Mouse (Mus musculus) neural tube, embryonic 15.5 days (tissue): ENCODE results near the gene Tmtc1. TPM values are rescaled to one million over a fixed set of nuclear protein-coding genes. Genes with fewer than 3 reads are reported as not detected.

Experiments
- ATAC-seq: fragments of 200-750 bp; cut with Nextera tagmentation; 2 replicates; pipeline ENCODE4 v1.8.0; 2017; ENCODE audit warnings: mild to moderate bottlenecking, moderate TSS enrichment, moderate library complexity; ENCODE audit not compliant: low FRiP score
- H3K27ac ChIP-seq: fragments of 300-500 bp; sonication (generic); replicated peaks from 2 replicates; pipeline ENCODE4 v1.5.1; 2015; ENCODE audit warnings: mild to moderate bottlenecking, inconsistent platforms
- H3K27me3 ChIP-seq: fragments of 300-500 bp; sonication (generic); replicated peaks from 2 replicates; pipeline ENCODE4 v1.6.1; 2015; ENCODE audit warnings: inconsistent platforms
- H3K36me3 ChIP-seq: fragments of 300-500 bp; sonication (generic); 2 replicates; pipeline ENCODE4 v1.6.1; 2015; ENCODE audit warnings: inconsistent platforms
- H3K4me1 ChIP-seq: fragments of 300-500 bp; sonication (generic); 2 replicates; pipeline ENCODE4 v1.6.1; 2015; ENCODE audit warnings: inconsistent platforms
- H3K4me2 ChIP-seq: fragments of 300-500 bp; sonication (generic); 2 replicates; pipeline ENCODE4 v1.6.1; 2015; ENCODE audit warnings: inconsistent platforms, mild to moderate bottlenecking, moderate library complexity
- H3K4me3 ChIP-seq: fragments of 300-500 bp; sonication (generic); replicated peaks from 2 replicates; pipeline ENCODE4 v1.5.1; 2015; ENCODE audit warnings: mild to moderate bottlenecking, inconsistent platforms
- H3K9ac ChIP-seq: fragments of 300-500 bp; sonication (generic); replicated peaks from 2 replicates; pipeline ENCODE4 v1.6.1; 2015; ENCODE audit warnings: mild to moderate bottlenecking, inconsistent platforms
- H3K9me3 ChIP-seq: fragments of 300-500 bp; sonication (generic); replicated peaks from 2 replicates; pipeline ENCODE4 v1.6.1; 2016; ENCODE audit warnings: inconsistent platforms
- WGBS: fragments of 180-500 bp; shearing (Covaris S2); methylation state at CpG from one replicate; pipeline ENCODE4 v1.1.7; 2015; ENCODE audit warnings: mixed read lengths; 5-methylcytosine and 5-hydroxymethylcytosine counted together
- polyA plus RNA-seq: library from polyadenylated mRNA; unstranded; fragments of >200 nt; fragmentation: Nextera tagmentation; extraction: Ambion mirVana; gene quantifications from 2 replicates; pipeline ENCODE4 v1.2.1, GENCODE M21; 2015

The Tmtc1 gene
- polyA plus RNA-seq, 1 experiment from 2014 or later: 3.8 TPM

- H3K9ac ChIP-seq: no peak overlapping the region
- H3K27me3 ChIP-seq: no peaks in the 10 kb centered on the region
- H3K4me2 ChIP-seq: no peak overlapping the region
- no peaks in the 10 kb centered on the region for H3K4me1 ChIP-seq
- no peaks in the 10 kb centered on the region for H3K9me3 ChIP-seq
- 70% methylated on average over 3 of the region's 3 CpGs for WGBS
- no peak overlapping the region for H3K27ac ChIP-seq
- no peak for ATAC-seq
- no peak overlapping the region for H3K4me3 ChIP-seq
- H3K36me3 ChIP-seq: no peaks in the 10 kb centered on the region
Observed at GRCm38 (mm10) chr6:148227542-148227941, 216.6 kb downstream of the Tmtc1 start.

- H3K36me3 ChIP-seq: no peaks in the 10 kb centered on the region
- no peaks in the 10 kb centered on the region for H3K27me3 ChIP-seq
- H3K27ac ChIP-seq: no peak overlapping the region
- no peak for ATAC-seq
- H3K4me1 ChIP-seq: no peaks in the 10 kb centered on the region
- no peak overlapping the region for H3K9ac ChIP-seq
- 31% methylated on average over 2 of the region's 2 CpGs for WGBS
- no peaks in the 10 kb centered on the region for H3K9me3 ChIP-seq
- H3K4me3 ChIP-seq: no peak overlapping the region
- no peak overlapping the region for H3K4me2 ChIP-seq
Observed at GRCm38 (mm10) chr6:148222686-148223085, 221.5 kb downstream of the Tmtc1 start.

DNA sequence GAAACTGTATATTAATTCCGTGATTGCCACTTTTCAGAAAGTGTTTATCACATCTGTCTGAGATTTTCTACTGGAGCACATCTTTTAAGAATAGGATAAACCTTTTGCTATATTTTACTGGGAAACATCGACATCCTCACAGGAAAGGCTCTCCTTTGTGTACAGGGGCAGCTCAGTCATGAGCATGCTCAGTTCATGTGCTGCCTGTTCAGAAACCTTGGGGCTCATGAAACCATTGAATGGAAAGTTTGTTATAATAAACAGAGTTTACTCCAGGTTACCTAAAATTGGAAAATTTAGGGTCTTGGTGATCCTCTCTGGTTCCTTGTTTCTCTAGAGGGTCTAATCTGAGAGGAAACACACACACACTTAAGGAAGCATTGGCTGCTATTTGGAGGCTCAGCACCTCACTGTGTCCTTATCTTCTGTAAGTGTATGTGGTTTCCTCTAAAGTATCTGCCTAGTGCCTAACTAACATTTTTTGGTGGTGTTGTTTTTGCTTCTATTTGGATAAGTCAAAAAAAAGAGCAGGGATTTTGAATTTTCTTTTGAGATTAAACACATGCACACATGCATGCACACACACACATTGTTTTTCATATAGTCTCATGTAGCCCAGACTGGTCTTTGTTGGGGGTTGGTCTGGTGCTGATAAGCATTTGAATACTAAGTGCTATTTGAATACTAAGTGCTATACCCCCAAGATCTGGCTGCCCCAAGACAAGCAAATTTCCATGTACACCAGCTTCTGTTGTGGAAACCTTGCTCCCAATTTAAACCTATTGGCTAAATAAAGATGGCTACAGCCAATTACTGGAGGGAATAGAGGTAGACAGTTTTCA lies 225.7 kb downstream of the Tmtc1 start:
- H3K27me3 ChIP-seq: no peaks in the 10 kb centered on the region
- 95% methylated on average over 2 of the region's 2 CpGs for WGBS
- no peaks in the 10 kb centered on the region for H3K36me3 ChIP-seq
- no peak overlapping the region for H3K4me3 ChIP-seq
- no peak overlapping the region for H3K9ac ChIP-seq
- no peaks in the 10 kb centered on the region for H3K9me3 ChIP-seq
- H3K27ac ChIP-seq: no peak overlapping the region
- no peak overlapping the region for H3K4me2 ChIP-seq
- no peak for ATAC-seq
- H3K4me1 ChIP-seq: peaks cover 9% of the 10 kb centered on the region; the same call in 1 of the 2 replicates

- 94% methylated on average over 4 of the region's 4 CpGs for WGBS
- Histone ChIP-seq H3K9me3 (no peaks in the 10 kb centered on the region), H3K36me3 (no peaks in the 10 kb centered on the region), H3K4me3 (no peak overlapping the region), H3K4me1 (peaks cover 14% of the 10 kb centered on the region), H3K27me3 (no peaks in the 10 kb centered on the region), H3K4me2 (no peak overlapping the region), H3K9ac (no peak overlapping the region), H3K27ac (no peak overlapping the region)
- no peak for ATAC-seq
Observed at GRCm38 (mm10) chr6:148216752-148217151, 227.4 kb downstream of the Tmtc1 start.

DNA sequence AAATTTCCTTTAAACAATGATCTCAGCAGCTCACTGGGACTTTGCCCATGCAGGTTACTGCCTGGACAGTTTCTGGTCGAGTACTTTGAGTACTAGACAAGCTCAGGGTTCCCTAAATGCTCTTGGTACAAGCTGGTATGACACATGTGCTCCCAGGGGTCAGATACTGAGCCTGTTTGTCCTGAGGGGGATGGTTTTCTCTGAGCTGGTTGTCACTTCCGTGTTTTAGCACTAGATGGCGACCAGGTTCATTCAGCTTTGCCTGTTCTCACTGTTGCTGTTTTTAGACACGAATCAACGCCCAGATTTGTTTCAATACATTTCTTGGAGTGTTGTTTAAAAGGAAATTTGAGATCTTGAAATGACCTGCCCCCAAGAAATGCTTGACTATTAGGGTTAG lies 229.4 kb downstream of the Tmtc1 start:
- Histone ChIP-seq H3K36me3 (no peaks in the 10 kb centered on the region), H3K9ac (no peak overlapping the region), H3K4me2 (no peak overlapping the region), H3K4me3 (no peak overlapping the region), H3K9me3 (no peaks in the 10 kb centered on the region), H3K27me3 (no peaks in the 10 kb centered on the region), H3K27ac (no peak overlapping the region), H3K4me1 (peaks cover 25% of the 10 kb centered on the region)
- ATAC-seq: no peak
- 7% methylated on average over 5 of the region's 5 CpGs for WGBS

DNA sequence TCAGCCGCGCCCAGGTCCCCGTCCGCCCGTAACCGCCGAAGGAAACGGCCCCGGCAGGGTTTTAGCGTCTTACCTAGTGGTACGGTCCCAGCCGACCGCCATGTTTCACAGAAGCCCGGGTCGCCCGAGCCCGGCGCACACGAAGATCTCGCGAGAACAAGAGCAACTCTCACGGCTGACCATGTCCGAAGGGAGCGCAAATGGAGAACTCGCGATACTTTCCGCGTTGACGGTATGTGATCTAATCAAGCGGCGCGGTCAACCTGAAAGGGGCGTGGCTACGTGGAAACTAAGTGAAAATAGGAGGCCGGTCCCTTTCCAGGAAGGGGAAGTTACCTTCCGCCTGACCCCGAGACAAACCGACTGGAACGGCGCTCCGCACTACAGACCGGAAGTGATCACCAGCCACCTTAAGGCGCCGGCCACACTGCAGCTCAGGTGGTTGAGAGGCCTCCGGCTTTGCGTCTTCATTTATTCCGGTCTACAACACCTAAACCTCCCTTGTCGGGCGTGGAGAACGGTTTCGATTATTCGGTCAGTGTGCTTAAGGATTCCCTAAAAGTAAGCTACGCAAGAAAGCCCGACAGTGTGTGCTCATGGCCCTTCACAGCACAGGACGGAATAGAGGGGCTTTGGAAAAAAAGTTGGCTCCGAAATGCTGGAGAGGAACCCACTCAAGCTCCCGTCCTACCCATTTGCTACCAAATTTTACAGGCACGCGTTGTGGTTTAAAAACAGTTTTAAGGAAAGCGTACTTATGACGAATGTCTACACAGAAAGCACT lies 232.1 kb downstream of the Tmtc1 start, which contains the start of gene Ergic2:
TSS of gene Ergic2 (minus strand) at position 478 of the 784 bp plus-strand sequence.
- Histone ChIP-seq H3K4me1 (peaks cover 32% of the 10 kb centered on the region), H3K4me2 (peak within 1 kb of the TSS; percentile 74), H3K9me3 (no peaks in the 10 kb centered on the region), H3K4me3 (peak within 1 kb of the TSS; percentile 75), H3K36me3 (no peaks in the 10 kb centered on the region), H3K27ac (peak within 1 kb of the TSS; percentile 90), H3K27me3 (no peaks in the 10 kb centered on the region), H3K9ac (peak within 1 kb of the TSS; percentile 88)
- WGBS: under 1% methylated on average over 61 of the region's 61 CpGs
- peak; percentile 98 for ATAC-seq

GRCm38 (mm10) chr6:148211391-148211876 lies 232.8 kb downstream of the Tmtc1 start:
- no peaks in the 10 kb centered on the region for H3K36me3 ChIP-seq
- peak overlapping the region; percentile 88 for H3K9ac ChIP-seq
- peak overlapping the region; percentile 75 for H3K4me3 ChIP-seq
- peaks cover 32% of the 10 kb centered on the region for H3K4me1 ChIP-seq
- H3K4me2 ChIP-seq: peak overlapping the region; percentile 70
- H3K9me3 ChIP-seq: no peaks in the 10 kb centered on the region
- no peaks in the 10 kb centered on the region for H3K27me3 ChIP-seq
- WGBS: under 1% methylated on average over 51 of the region's 51 CpGs
- H3K27ac ChIP-seq: peak overlapping the region; percentile 90
- peak; percentile 62 for ATAC-seq

DNA sequence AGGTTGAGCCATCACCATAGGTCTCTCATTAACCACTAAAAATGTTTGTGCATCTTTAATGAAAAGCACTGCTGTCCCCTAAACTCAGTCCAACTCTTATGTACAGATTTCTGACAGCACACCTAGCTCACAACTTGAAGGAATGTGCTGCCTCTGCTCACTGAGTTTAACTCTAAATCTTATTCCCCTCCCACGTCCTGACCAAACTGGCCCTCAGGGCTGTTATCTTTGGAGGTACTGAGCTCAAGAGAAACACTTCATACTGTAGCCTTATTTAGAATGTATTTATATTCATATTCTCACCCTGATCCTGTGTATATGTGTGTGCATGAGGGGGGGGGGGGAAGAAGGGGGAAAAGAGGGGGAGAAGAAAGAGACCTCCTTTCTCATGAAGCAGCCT lies 236.7 kb downstream of the Tmtc1 start:
- H3K36me3 ChIP-seq: peaks cover 18% of the 10 kb centered on the region
- no peaks in the 10 kb centered on the region for H3K9me3 ChIP-seq
- H3K27me3 ChIP-seq: no peaks in the 10 kb centered on the region
- no peak for ATAC-seq
- H3K27ac ChIP-seq: no peak overlapping the region
- no peak overlapping the region for H3K4me3 ChIP-seq
- no peak overlapping the region for H3K4me2 ChIP-seq
- 86% methylated on average over 1 of the region's 1 CpGs for WGBS
- peaks cover 18% of the 10 kb centered on the region for H3K4me1 ChIP-seq
- no peak overlapping the region for H3K9ac ChIP-seq

DNA sequence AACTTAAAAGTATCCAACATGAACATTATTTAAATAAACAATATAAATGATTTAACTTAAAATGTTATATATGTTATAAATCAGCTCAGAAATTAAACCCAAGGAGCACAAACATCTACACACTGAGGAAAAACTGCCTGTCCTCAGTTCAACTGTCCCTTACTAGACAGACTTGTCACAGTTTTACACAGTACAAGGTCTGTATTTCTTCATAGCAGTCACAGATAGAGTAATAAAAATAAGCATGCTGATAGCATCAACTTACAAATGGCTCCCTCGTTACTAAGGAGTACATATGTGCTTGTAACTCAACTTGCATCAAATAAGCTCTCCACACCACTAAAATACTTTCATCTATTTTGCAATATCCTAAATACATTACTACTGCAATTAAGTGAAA lies 239.1 kb downstream of the Tmtc1 start:
- 83% methylated on average over 1 of the region's 1 CpGs for WGBS
- ATAC-seq: no peak

GRCm38 (mm10) chr6:148199729-148200128 lies 244.5 kb downstream of the Tmtc1 start:
- no peaks in the 10 kb centered on the region for H3K27me3 ChIP-seq
- no peak overlapping the region for H3K4me2 ChIP-seq
- no peaks in the 10 kb centered on the region for H3K4me1 ChIP-seq
- peaks cover 45% of the 10 kb centered on the region for H3K36me3 ChIP-seq
- no peak for ATAC-seq
- no peak overlapping the region for H3K9ac ChIP-seq
- no peak overlapping the region for H3K4me3 ChIP-seq
- WGBS: 95% methylated on average over 3 of the region's 3 CpGs
- no peak overlapping the region for H3K27ac ChIP-seq
- no peaks in the 10 kb centered on the region for H3K9me3 ChIP-seq

More for the DNA sequence above, 239.1 kb downstream of the Tmtc1 start:
- Histone ChIP-seq H3K4me2 (no peak overlapping the region), H3K36me3 (peaks cover 28% of the 10 kb centered on the region), H3K4me1 (peaks cover 9% of the 10 kb centered on the region), H3K27ac (no peak overlapping the region), H3K9me3 (no peaks in the 10 kb centered on the region), H3K9ac (no peak overlapping the region), H3K27me3 (no peaks in the 10 kb centered on the region), H3K4me3 (no peak overlapping the region)

- Histone ChIP-seq H3K4me3 (no peak overlapping the region), H3K27ac (no peak overlapping the region), H3K9me3 (no peaks in the 10 kb centered on the region), H3K4me2 (no peak overlapping the region), H3K4me1 (no peaks in the 10 kb centered on the region), H3K36me3 (peaks cover 49% of the 10 kb centered on the region), H3K9ac (no peak overlapping the region), H3K27me3 (no peaks in the 10 kb centered on the region)
- 97% methylated on average over 2 of the region's 2 CpGs for WGBS
- no peak for ATAC-seq
Observed at GRCm38 (mm10) chr6:148199177-148199576, 245.0 kb downstream of the Tmtc1 start.
